Mouse (Mus musculus): ENCODE data around the gene Efcab14. TPM values are rescaled to one million over a fixed set of nuclear protein-coding genes. Genes with fewer than 3 reads are reported as not detected.
A peak's percentile ranks its signal among the peaks of the same experiment; 100 is the strongest.

The Efcab14 gene
- total RNA-seq, 2 experiments from 2014 or later: 50.7 to 52.5 TPM

DNA sequence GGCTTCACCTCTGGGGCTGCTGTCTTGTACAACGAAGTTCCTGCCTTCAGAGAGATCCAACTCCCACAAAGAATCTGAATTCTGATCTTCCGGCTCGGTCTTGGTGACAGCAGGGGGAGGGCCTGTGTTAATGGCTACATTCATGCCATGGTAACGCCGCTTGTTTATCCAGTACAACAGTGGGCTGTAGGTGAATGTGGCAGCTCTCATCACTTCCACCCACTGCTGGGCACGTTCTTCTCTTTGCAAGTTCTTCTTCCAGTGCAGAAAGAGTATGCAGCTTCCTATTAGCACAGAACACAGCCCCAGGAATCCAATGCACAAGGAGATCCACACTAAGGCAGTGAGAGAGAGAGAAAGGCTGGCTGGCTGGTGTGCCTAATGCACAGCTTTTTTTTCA is 42.7 kb downstream of the Efcab14 start:
- no peak overlapping the region for H3K4me3 ChIP-seq
- intact Hi-C loops (cut with DNase I): no loop called here
- no peak overlapping the region for H3K27ac ChIP-seq
- no peak for TF ChIP-seq CTCF (IDR thresholded peaks at IDR 0.05)
- DNase-seq (ENCODE audit: extremely low spot score in 1 of 2, low spot score in 2 of 2): peak; percentile 16 to 44

DNA sequence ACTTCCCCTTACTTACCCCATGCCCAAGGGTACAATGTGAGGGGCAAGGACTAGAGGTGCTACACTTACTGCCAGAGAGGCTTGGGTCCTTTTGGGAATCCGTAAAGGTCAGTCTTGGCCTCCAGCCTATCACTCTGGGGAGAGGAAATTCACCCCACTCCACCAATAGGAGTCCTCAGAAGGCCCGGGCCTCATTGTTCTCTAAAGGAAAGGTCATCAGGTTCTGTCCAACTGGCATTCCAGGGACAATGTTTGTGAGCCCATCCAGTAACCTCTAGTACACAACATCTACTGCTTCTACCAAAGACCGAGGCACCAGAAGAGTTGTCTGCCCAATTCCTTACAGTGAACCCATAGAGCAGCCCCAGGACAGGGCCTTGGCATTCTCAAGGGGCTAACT is 43.4 kb downstream of the Efcab14 start, which contains the start of gene Tex38:
Tex38 (minus strand) TSS at position 101 of the 400 bp plus-strand sequence.
- no peak within 1 kb of the TSS for H3K27ac ChIP-seq
- H3K4me3 ChIP-seq: no peak within 1 kb of the TSS
- intact Hi-C loops (cut with DNase I): no loop called here
- peak in 1 of 2 experiments; percentile 5 for DNase-seq (ENCODE audit: extremely low spot score in 1 of 2, low spot score in 2 of 2)
- TF ChIP-seq CTCF (IDR thresholded peaks at IDR 0.05): no peak

DNA sequence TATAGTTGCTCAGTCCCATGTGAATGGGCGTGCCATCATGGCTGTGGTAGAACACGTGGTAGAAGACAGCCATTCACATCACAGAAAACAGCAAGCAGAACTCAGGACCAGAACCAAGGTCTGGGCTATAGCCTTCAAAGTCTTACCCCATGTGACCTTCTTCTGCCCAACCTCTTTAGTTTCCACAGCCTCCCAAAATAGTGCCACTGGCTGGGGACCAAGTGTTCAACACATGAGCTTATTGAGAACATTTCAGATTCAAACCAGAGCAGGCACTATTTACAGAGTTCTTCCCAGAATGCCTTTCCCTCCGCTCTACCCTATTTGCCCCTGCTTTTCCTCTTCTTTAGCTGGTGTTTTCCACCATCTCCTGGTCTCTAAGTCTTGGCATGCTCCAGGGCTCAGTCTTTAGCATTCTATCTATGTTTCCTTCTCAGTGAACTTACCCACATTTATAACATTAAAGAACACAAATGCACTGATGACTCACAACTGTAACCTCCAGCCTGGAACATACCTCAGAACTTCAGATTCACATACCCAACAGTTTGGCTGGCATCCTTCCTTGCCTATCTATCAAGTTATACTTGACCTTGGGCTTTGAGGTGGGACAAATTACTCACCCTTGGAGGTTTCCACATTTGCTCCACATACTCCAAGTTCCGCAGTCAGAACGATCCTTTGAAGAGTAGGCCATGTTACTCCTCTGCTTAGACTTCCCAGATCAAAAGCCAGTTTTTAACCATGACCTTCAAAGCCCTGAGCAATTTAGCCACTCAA is 44.7 kb downstream of the Efcab14 start:
- DNase-seq (ENCODE audit: extremely low spot score in 1 of 2, low spot score in 2 of 2): peak in 1 of 2 experiments; percentile 8
- Histone ChIP-seq H3K27ac (no peak overlapping the region), H3K4me3 (no peak overlapping the region)
- intact Hi-C loops (cut with DNase I): no loop called here
- no peak for TF ChIP-seq CTCF (IDR thresholded peaks at IDR 0.05)

DNA sequence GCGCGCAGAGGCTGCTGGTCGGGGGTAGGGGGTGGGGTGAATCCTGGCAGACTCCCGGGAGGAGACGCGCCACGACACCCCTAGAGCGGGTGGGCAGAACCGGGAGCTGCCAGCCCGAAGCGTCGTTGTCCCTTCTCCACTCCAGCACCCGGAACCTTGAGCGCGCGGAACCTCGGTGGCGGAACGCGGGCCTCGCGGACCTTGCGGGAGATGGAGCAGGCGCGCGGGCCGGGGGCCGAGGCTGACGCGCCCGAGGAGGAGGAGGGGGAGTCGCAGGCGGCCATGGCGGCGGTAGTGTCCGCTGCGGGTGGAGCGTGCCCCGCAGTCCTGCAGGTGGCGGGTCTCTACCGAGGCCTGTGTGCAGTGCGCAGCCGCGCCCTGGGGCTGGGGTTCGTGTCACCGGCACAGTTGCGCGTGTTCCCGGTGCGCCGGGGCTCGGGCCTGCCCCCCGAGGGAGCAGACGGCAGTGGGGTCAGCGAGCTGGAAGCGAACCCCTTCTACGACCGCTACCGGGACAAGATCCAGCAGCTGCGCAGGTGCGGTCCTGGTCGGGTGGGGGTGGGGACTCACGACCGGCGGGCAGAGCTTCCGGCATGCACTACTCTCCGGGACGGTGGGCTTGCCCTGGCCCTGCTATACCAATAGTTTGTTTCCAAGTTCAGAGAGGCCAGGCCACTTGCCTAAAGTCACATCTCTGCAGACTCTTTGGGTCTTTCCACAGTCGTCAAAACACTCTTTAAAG is 47.4 kb downstream of the Efcab14 start, which contains the start of gene Atpaf1:
Atpaf1 (plus strand) TSS at position 44 of the 742 bp plus-strand sequence.
- intact Hi-C loops (cut with DNase I): loop anchor here (2.0 kb wide), 1 partner anchor 54 kb away; the partner anchor contains the start of gene Mknk1
- peak; percentile 23 for TF ChIP-seq CTCF (IDR thresholded peaks at IDR 0.05)
- Histone ChIP-seq H3K4me3 (peak within 1 kb of the TSS; percentile 92), H3K27ac (peak within 1 kb of the TSS; percentile 86)
- peak; percentile 82 to 90 for DNase-seq (ENCODE audit: extremely low spot score in 1 of 2, low spot score in 2 of 2)

DNA sequence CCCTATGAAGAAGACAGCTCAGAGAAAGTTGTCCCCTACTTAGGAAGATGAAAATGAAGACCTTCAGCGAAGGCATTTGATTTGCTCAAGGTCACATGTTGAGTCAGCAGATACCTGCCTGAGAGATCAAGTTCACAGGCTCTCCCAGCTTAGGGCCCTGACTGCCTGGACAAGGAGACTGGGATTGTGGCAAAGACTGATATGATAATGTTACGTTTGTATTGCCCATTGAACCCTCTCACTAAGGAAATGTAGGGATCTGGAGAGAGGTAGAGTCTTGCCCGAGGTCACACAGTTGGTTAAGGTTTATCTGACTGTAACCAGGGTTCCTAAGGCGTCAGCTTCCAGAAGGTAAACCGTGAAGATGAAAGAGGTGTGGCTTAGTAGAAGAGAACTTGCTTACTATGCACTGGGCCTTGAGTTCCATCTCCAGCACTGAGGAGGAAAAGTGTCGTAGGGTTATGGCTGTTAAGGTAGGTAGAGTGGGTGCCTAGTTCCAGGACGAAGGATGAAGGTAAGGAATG is 48.0 kb downstream of the Efcab14 start:
- H3K27ac ChIP-seq: peak overlapping the region; percentile 86
- H3K4me3 ChIP-seq: peak overlapping the region; percentile 92
- intact Hi-C loops (cut with DNase I): loop anchor here (2.0 kb wide), 1 partner anchor 53 kb away; the partner anchor contains the start of gene Mknk1
- TF ChIP-seq CTCF (IDR thresholded peaks at IDR 0.05): no peak
- DNase-seq (ENCODE audit: extremely low spot score in 1 of 2, low spot score in 2 of 2): no peak

DNA sequence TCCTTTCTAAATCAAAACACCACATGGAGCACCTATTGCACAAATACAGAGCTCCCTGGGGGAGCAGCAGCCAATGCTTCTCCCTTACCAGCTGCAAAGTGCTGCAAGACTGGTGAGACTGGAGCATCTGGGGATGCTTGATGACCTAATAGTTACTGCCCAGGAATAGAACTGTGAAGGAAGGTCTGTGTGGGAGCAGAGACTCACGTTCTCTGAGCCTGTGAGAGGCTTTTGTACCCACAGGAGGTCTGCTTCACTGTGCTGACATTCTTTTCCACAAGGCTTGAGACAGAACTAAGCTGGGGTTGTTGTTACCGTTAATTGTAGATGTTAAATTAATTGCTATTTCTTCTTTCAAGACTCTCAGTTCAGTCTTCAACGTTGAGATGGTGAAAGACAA is 53.3 kb downstream of the Efcab14 start:
- no peak for TF ChIP-seq CTCF (IDR thresholded peaks at IDR 0.05)
- Histone ChIP-seq H3K4me3 (no peak overlapping the region), H3K27ac (no peak overlapping the region)
- intact Hi-C loops (cut with DNase I): no loop called here
- DNase-seq (ENCODE audit: extremely low spot score in 1 of 2, low spot score in 2 of 2): peak in 1 of 2 experiments; percentile 8

DNA sequence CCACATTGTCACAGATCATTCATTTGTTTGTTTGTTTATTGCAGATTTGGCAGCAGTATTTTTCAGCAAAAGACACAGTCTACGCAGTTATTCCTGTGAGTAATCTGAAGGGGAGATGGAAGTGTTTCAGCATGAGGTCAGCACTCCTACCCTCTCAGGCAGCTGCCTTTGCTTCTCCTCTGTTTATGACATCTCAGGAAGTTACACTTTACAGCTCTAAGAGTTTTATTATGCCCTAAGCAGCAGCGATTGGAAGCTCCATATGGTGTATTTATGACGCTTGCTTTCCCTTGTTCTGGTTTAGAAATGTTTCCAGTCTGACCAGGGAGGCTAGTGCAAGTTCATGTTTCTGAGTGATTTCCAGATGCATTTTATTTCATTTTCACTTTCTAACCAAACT is 57.8 kb downstream of the Efcab14 start:
- TF ChIP-seq CTCF (IDR thresholded peaks at IDR 0.05): no peak
- Histone ChIP-seq H3K4me3 (no peak overlapping the region), H3K27ac (no peak overlapping the region)
- intact Hi-C loops (cut with DNase I): no loop called here
- DNase-seq (ENCODE audit: extremely low spot score in 1 of 2, low spot score in 2 of 2): no peak

DNA sequence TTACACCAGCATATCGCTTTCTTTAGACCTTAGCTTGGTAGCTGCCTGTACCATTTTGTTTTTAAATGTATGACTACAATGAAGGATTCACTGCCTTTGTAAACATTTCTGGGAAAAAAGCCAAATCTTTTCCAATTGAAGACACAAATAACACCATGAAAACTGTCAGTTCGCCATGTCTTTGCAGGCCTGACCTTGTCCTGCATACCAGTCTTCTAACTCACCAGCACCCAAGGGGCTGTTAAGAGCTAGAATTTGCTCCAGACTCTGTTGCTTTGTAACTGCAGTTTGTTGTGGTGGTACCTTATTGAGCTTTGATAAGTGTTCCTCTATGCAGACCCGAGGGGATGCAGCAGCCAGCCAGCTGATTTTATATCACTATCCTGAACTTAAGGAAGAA is 62.4 kb downstream of the Efcab14 start:
- no peak for DNase-seq (ENCODE audit: extremely low spot score in 1 of 2, low spot score in 2 of 2)
- Histone ChIP-seq H3K27ac (no peak overlapping the region), H3K4me3 (no peak overlapping the region)
- no peak for TF ChIP-seq CTCF (IDR thresholded peaks at IDR 0.05)
- intact Hi-C loops (cut with DNase I): no loop called here

DNA sequence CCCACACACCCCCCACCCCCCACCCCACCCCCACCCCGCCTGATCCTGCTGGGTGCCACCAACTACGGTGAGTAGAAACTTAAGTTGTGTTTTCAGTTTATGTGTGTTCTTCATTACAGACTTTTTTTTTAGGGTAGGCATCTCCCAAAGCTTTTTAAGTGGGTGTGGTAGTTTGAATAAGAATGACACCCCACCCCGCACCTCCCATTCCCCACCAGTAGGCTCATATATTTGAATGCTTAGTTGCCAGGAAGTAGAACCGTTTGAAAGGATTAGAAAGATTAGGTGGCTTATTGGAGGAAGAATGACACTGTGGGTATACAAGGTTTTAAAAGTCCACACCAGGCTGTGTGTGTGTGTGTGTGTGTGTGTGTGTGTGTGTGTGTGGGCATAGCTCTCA is 74.8 kb downstream of the Efcab14 start:
- no peak for TF ChIP-seq CTCF (IDR thresholded peaks at IDR 0.05)
- Histone ChIP-seq H3K4me3 (no peak overlapping the region), H3K27ac (no peak overlapping the region)
- DNase-seq (ENCODE audit: extremely low spot score in 1 of 2, low spot score in 2 of 2): no peak
- intact Hi-C loops (cut with DNase I): no loop called here

DNA sequence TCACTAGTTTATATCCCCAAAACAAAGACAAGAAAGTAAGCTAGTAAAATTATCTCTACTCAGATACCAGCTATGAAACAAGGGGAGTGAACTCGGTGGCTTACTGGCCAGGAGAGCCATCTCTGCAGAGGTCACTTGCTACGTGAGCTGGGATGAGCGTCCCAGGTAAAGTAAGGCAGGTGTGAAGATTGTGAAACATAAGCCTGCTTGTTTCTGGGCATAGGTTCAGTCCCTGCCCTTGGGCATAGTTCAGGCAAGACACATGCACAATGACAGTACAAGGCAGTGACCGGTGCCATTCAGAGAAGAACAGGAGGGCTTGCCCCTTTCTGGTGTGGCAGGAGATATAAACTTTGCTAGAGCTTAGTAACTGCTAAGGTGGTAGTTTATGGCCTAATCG is 78.1 kb downstream of the Efcab14 start:
- H3K4me3 ChIP-seq: no peak overlapping the region
- TF ChIP-seq CTCF (IDR thresholded peaks at IDR 0.05): no peak
- intact Hi-C loops (cut with DNase I): no loop called here

DNA sequence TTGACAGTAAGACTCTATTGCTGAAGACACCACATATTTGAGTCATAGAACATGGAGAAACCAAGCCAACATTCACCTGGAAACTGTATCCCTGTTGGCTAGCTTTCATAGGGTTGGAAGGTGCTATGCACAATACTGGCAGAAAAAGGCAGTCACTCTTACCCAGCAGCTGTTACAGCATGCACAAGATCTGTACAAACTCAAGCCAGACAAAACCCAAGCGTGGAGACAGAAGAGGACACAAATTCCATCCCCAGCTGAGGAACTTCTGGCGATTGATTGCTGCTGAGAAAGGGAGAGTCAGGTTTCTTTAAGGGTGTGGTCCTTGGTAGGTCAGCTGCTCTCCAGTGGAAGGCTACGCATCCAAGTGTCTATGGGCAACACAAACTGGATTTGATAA is 82.7 kb downstream of the Efcab14 start:
- no peak overlapping the region for H3K27ac ChIP-seq
- H3K4me3 ChIP-seq: no peak overlapping the region
- TF ChIP-seq CTCF (IDR thresholded peaks at IDR 0.05): no peak
- no peak for DNase-seq (ENCODE audit: extremely low spot score in 1 of 2, low spot score in 2 of 2)
- intact Hi-C loops (cut with DNase I): no loop called here

More for the DNA sequence above, 78.1 kb downstream of the Efcab14 start:
- H3K27ac ChIP-seq: no peak overlapping the region
- no peak for DNase-seq (ENCODE audit: extremely low spot score in 1 of 2, low spot score in 2 of 2)

DNA sequence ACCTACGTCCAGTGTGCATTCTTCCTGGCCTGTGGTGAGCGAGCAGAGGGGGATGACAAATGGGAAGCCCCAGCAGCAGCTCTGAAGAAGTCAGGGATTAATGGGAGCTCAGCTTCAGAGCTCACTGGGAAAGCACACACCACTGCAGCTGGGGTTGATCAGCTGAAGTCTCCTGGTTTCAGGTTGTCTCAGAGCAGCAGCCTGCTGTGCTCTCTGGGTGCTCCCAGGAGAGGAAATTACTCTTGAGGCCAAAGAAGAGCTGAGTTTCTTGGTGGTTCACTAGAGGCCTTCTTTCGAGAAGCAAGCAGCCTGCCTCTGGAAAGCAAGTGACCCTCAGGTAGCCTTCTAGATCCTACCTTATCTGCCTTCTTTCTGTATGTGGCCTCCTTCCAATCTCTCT is 83.4 kb downstream of the Efcab14 start:
- no peak for DNase-seq (ENCODE audit: extremely low spot score in 1 of 2, low spot score in 2 of 2)

More for the DNA sequence above, 83.4 kb downstream of the Efcab14 start:
- Histone ChIP-seq H3K4me3 (no peak overlapping the region), H3K27ac (no peak overlapping the region)
- intact Hi-C loops (cut with DNase I): no loop called here
- TF ChIP-seq CTCF (IDR thresholded peaks at IDR 0.05): no peak
